Mouse (Mus musculus): ENCODE results near the gene 4931406C07Rik.

DNA sequence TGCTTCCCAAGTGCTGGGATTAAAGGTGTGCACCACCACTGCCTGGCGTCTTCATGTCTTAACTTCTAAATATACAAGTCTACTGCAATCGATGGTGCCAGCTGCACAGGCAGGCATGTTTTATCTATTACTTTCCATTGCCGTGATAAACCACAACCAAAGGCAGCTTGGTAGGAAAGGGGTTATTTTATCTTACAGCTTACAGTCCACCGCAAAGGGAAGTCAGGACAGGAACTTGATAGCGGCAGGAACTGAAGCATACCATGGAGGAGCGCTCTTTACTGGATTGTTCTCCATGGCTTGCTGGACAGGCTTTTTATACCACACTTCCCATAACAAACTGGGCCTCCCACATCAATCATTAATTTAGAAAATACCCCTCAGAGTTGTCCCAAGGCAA, 17.0 kb downstream of the 4931406C07Rik start:
- TF ChIP-seq CTCF (conservative IDR thresholded peaks at IDR 0.05 in 1 of 2, IDR thresholded peaks at IDR 0.05 in 1 of 2; ENCODE audit: low read depth in 2 of 2, low read length in 2 of 2) (no peak), E2F4 (IDR thresholded peaks at IDR 0.05; ENCODE audit: insufficient replicate concordance, low read depth, low read length) (no peak), ELF1 (IDR thresholded peaks at IDR 0.05; ENCODE audit: low read depth, low read length) (no peak), SMC3 (IDR thresholded peaks at IDR 0.05; ENCODE audit: low read depth, low read length) (no peak), CHD1 (IDR thresholded peaks at IDR 0.05; ENCODE audit: low read depth, low read length) (no peak), MYC (IDR thresholded peaks at IDR 0.05; ENCODE audit: low read depth, low read length) (no peak)
